Mouse (Mus musculus) stomach, embryonic 14.5 days (tissue): Measurements from ENCODE around the gene Fezf2. TPM values are rescaled to one million over a fixed set of nuclear protein-coding genes. Genes with fewer than 3 reads are reported as not detected.

Experiments used
- ATAC-seq: fragments of 200-750 bp; cut with Nextera tagmentation; 2 replicates; pipeline ENCODE4 v1.8.0; 2017; ENCODE audit warnings: low read depth, moderate TSS enrichment; ENCODE audit not compliant: insufficient number of reproducible peaks, insufficient read depth, low FRiP score
- H3K27ac ChIP-seq: fragments of 300-500 bp; sonication (generic); 2 replicates; pipeline ENCODE4 v1.5.1; 2014; ENCODE audit warnings: mild to moderate bottlenecking, low read length, moderate library complexity, mixed read lengths
- H3K27me3 ChIP-seq: fragments of 300-500 bp; sonication (generic); 2 replicates; pipeline ENCODE4 v1.6.1; 2014; ENCODE audit warnings: low read length, control low read depth, mixed read lengths; ENCODE audit not compliant: control insufficient read depth, insufficient read depth
- H3K36me3 ChIP-seq: fragments of 300-500 bp; sonication (generic); 2 replicates; pipeline ENCODE4 v1.6.1; 2014; ENCODE audit warnings: mild to moderate bottlenecking, control low read depth, low read length, moderate library complexity, mixed read lengths; ENCODE audit not compliant: control insufficient read depth, insufficient read depth
- H3K4me1 ChIP-seq: fragments of 300-500 bp; sonication (generic); 2 replicates; pipeline ENCODE4 v1.6.1; 2014; ENCODE audit warnings: low read length, control low read depth, mixed read lengths; ENCODE audit not compliant: control insufficient read depth, insufficient read depth
- H3K4me2 ChIP-seq: fragments of 300-500 bp; sonication (generic); replicated peaks from 2 replicates; pipeline ENCODE4 v1.6.1; 2014; ENCODE audit warnings: low read depth, low read length, control low read depth
- H3K4me3 ChIP-seq: fragments of 300-500 bp; sonication (generic); 2 replicates; pipeline ENCODE4 v1.5.1; 2014; ENCODE audit warnings: low read depth, low read length, control low read depth
- H3K9ac ChIP-seq: fragments of 300-500 bp; sonication (generic); replicated peaks from 2 replicates; pipeline ENCODE4 v1.6.1; 2014; ENCODE audit warnings: low read depth, mild to moderate bottlenecking, control low read depth, low read length, moderate library complexity, mixed read lengths
- H3K9me3 ChIP-seq: fragments of 300-500 bp; sonication (generic); 2 replicates; pipeline ENCODE4 v1.6.1; 2016; ENCODE audit warnings: low read depth, low read length, control low read depth; ENCODE audit not compliant: control insufficient read depth
- WGBS: fragments of 180-500 bp; shearing (Covaris S2); extraction: QIAGEN DNeasy Blood & Tissue Kit; methylation state at CpG from one replicate; pipeline ENCODE4 v1.1.7; 2014; 5-methylcytosine and 5-hydroxymethylcytosine counted together
- polyA plus RNA-seq: library from polyadenylated mRNA; unstranded; fragments of >200 nt; fragmentation: Nextera tagmentation; extraction: Ambion mirVana; gene quantifications from 2 replicates; pipeline ENCODE4 v1.2.1, GENCODE M21; 2014

Fezf2 gene
- polyA plus RNA-seq, 1 experiment from 2014 or later: not detected

DNA sequence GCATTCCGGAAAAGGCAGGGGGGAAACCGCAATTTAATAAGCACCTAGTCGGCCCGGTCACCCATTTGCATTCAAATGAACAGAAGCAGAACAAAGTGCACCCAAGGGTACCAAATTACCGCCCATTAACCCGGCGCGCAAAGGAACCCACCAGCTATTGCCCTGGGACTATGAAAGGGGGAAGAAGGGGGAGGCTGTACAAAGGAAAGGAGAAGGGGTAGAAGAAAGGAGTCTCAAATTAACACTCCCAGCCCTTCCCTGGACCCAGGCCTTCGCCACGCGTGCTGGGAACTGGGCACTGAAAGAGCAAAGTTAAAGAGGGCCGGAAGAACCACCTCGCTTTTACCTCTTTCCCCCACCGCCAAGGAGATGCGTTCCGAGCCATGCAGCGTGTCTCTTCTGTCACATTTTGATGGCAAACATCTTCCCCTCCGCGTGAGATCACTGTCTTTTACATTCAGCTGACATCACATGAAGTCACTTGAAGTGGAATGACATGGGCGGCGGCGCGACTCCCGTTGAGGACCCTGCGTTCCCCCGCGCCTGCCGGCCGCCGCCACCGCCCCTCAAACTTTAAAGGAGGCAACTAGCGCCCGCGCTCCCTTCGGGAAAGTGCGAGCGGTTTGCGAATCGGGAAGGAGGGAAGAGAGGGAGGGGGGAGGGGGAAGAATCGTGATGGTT, 2.6 kb downstream of the Fezf2 start:
- ATAC-seq: no peak
- H3K4me2 ChIP-seq: no peak overlapping the region
- H3K36me3 ChIP-seq: no peaks in the 10 kb centered on the region
- H3K9ac ChIP-seq: no peak overlapping the region
- peaks cover 80% of the 10 kb centered on the region for H3K27me3 ChIP-seq
- peak overlapping the region; percentile 12; the same call in 1 of the 2 replicates for H3K4me3 ChIP-seq
- no peaks in the 10 kb centered on the region for H3K9me3 ChIP-seq
- no peaks in the 10 kb centered on the region; the same call in 1 of the 2 replicates for H3K4me1 ChIP-seq
- H3K27ac ChIP-seq: no peak overlapping the region
- WGBS: under 1% methylated on average over 40 of the region's 40 CpGs

DNA sequence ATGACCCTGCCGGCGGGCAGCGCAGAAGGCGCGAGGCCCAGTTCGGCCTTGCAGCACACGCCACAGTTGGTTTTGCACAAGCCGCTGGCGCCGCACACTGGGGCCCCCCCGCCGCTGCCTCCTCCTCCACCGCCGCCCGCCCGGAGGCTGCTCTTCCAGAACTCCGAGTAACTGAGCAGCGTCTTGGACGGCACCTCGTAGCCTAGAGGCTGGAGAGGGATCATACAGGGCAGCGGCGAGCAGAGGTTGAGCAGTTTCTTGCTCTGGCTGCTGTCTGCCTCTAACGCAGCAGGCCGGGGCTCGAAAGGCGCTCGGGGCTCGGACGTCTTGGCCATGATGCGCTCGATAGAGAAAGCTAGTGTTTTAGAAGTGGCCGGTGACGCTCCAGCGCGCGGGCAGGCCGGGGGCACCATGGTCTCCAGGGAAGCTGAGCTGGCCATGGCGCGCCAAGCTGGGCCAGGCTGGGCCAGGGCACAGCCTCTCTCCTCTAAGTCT, 3.2 kb downstream of the Fezf2 start:
- Histone ChIP-seq H3K4me3 (peak overlapping the region; percentile 12; the same call in 1 of the 2 replicates), H3K9ac (no peak overlapping the region), H3K4me1 (no peaks in the 10 kb centered on the region; the same call in 1 of the 2 replicates), H3K4me2 (peak overlapping the region; percentile 16; the same call in 1 of the 2 replicates), H3K27me3 (peaks cover 81% of the 10 kb centered on the region), H3K36me3 (no peaks in the 10 kb centered on the region), H3K9me3 (no peaks in the 10 kb centered on the region), H3K27ac (no peak overlapping the region)
- no peak for ATAC-seq
- WGBS: under 1% methylated on average over 34 of the region's 39 CpGs

DNA sequence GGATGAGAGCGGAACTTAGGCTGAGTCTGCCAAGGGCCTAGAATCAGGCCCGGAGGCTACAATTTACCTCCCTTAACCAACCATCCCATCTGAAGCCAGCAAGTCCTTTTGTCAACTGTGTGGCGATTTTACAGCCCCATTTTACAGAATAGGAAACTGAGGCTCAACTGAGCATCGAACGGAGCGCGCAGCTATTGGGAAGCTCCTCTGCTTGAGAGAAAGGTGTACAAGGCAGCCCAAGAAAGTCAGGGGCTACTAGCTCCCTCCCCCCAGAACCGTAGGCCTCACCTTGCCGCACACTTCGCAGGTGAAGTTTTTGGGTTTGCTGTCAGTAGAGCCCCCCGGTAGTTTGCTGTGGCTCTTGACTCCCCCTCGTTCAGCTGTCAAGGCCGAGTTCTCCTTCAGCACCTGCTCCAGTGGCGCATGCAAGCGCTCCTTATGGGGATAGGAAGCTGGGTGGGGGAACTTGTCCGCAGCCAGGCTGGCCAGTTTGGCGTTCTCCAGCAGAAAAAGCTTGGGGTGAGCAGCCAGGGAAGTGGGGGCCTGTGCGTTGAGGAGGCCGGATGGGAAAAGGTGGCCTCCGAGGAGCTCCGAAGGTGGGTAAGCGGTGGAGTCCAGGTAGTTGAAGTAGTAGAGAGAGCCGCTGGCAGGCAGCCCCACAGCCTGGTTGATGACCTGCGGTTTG, 3.8 kb downstream of the Fezf2 start:
- H3K27ac ChIP-seq: no peak overlapping the region
- WGBS: 3% methylated on average over 24 of the region's 24 CpGs
- peak overlapping the region; percentile 12; the same call in 1 of the 2 replicates for H3K4me3 ChIP-seq
- H3K9me3 ChIP-seq: no peaks in the 10 kb centered on the region
- no peak overlapping the region for H3K4me2 ChIP-seq
- no peak for ATAC-seq
- no peak overlapping the region for H3K9ac ChIP-seq
- no peaks in the 10 kb centered on the region for H3K36me3 ChIP-seq
- H3K4me1 ChIP-seq: no peaks in the 10 kb centered on the region; the same call in 1 of the 2 replicates
- H3K27me3 ChIP-seq: peaks cover 80% of the 10 kb centered on the region

DNA sequence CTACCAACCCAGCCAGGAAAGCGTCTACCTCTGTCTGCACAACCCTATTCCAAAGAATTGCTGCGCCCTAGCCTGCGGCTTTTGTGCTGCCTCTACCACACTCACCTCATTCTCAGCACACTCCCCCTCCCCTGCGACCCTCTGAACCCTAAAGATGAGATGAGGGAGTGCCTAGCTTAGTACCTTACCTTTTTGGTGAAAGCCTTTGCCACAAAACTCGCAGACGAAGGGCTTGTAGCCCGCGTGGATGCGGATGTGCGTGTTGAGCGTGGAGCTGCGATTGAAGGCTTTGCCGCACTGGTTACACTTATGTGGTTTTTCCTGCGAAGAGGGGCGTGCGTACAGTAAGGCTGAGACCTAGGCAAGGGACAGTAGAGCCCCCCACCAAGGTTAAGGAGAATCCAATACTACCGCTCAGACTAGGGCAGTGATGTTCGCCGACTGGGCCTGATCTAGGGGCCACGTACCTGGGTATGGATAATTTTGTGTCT, 4.5 kb downstream of the Fezf2 start:
- Histone ChIP-seq H3K36me3 (no peaks in the 10 kb centered on the region), H3K4me1 (no peaks in the 10 kb centered on the region; the same call in 1 of the 2 replicates), H3K9me3 (no peaks in the 10 kb centered on the region), H3K27me3 (peaks cover 78% of the 10 kb centered on the region), H3K4me3 (no peak overlapping the region), H3K27ac (no peak overlapping the region), H3K4me2 (no peak overlapping the region), H3K9ac (no peak overlapping the region)
- ATAC-seq: no peak
- WGBS: 3% methylated on average over 20 of the region's 20 CpGs

DNA sequence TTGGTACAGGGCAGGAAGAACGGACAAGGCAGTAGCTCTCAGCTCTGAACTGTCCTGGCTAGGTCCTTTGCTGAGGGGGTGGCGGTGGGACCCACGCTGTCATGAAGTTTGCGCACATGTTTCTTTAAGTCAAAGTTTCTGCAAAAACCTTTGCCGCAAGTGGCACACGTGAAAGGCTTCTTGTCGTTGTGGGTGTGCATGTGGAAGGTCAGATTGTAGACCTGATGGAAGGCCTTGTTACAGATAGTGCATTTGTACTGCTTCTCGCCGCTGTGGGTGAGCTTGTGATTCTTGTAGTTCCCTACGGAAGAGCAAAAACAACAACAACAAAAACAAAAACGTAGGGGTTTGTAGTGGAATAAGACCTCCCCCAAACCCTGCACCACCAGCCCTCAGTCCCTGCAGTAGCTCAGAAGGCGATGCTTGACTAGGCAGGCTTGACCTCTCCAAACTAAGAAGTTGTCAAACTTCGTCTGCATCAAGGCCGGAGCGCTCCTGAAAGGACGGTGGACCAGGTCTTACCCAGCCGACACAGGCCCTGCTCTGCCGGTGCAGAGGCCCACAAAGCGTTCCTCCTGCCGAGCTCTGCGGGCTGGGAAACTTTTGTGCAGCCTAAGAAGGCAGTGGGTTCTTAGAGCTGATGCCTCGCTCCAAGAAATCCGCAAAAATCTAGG, 5.4 kb downstream of the Fezf2 start:
- ATAC-seq: no peak
- H3K4me2 ChIP-seq: no peak overlapping the region

DNA sequence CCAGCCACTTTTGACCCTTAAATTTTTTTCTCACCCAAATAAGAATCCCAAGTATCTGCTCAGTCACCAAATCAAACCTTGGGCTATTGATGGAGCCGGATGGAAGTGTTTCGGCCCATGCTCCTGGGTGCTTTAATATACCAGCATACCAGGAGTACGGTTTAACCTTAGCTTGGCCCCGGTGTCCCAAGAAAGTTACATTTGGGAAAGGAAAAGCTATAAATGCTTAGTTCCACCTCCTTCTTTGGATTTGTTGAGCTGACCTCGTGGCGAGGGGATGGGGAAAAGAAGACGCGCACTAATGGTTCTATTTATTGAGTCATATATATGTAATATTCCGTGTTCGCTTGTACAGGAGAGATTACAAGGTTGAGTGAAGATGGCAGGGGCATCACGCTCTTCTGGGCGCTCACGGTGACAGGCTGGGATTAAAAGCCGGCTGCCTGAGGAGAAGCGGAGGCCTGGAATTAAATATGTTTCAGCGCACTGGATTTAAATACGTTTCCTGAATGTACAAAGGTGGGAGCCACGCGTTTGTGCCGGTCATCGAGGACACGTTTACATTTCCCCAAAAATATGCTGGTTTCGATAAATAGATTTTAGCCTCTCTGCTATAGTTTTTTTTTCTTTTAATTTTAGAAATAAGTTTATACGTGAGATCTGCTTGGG, 6.1 kb downstream of the Fezf2 start:
- H3K4me3 ChIP-seq: no peak overlapping the region
- WGBS: 3% methylated on average over 24 of the region's 24 CpGs
- no peaks in the 10 kb centered on the region for H3K36me3 ChIP-seq
- H3K4me1 ChIP-seq: no peaks in the 10 kb centered on the region; the same call in 1 of the 2 replicates
- ATAC-seq: no peak
- no peak overlapping the region for H3K9ac ChIP-seq
- no peak overlapping the region for H3K27ac ChIP-seq
- no peaks in the 10 kb centered on the region for H3K9me3 ChIP-seq
- no peak overlapping the region for H3K4me2 ChIP-seq
- H3K27me3 ChIP-seq: peaks cover 80% of the 10 kb centered on the region

More for the DNA sequence above, 5.4 kb downstream of the Fezf2 start:
- WGBS: 5% methylated on average over 23 of the region's 23 CpGs
- Histone ChIP-seq H3K36me3 (no peaks in the 10 kb centered on the region), H3K9ac (no peak overlapping the region), H3K9me3 (no peaks in the 10 kb centered on the region), H3K4me3 (no peak overlapping the region), H3K4me1 (no peaks in the 10 kb centered on the region; the same call in 1 of the 2 replicates), H3K27ac (no peak overlapping the region), H3K27me3 (peaks cover 79% of the 10 kb centered on the region)

DNA sequence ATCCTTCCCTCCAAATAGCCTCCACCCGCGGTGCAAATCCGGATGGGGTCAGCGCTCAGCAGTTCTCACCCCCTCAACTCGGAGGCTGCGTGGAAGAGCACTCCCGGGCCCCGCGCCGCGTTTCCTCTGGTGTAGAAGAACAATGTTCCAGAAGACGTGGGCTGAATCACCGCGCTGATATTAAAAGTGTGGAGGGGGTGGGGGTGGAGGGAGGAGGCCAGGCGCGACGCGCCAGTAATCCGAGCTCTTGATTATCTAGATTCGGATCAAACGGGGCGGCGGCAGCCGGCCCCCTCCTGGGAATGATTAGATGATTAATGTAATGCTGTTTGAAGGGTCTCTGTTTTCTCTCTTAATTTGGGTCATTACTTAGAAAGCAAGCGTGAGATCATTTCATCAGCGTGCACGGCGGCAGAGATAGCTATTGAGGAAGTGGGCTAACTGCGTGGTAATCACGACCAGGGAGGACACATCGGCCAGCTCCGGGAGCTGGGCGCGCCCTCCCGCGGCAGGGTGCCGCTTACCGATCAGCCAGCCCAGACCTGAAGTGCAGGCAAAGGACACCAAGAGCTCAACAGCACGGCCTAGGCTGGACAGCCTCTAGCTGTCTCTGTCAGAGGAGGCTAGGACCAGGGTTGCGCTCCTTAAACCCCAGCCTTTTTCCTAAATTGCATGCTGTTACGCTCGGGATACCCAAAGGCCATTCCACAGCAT, 6.8 kb downstream of the Fezf2 start:
- under 1% methylated on average over 42 of the region's 42 CpGs for WGBS
- ATAC-seq: no peak

More for the DNA sequence above, 6.8 kb downstream of the Fezf2 start:
- Histone ChIP-seq H3K4me2 (peak overlapping the region; percentile 10; the same call in 1 of the 2 replicates), H3K9ac (no peak overlapping the region), H3K27ac (no peak overlapping the region), H3K36me3 (no peaks in the 10 kb centered on the region), H3K27me3 (peaks cover 80% of the 10 kb centered on the region), H3K9me3 (no peaks in the 10 kb centered on the region), H3K4me3 (peak overlapping the region; percentile 3; the same call in 1 of the 2 replicates), H3K4me1 (no peaks in the 10 kb centered on the region; the same call in 1 of the 2 replicates)
